Comparison of ENCODE assay signal across 26 mouse cellular contexts in genomic region chr6:100985334-100985937, GRCm38 (mm10).
DNase-seq lines count a peak whose midpoint lies in the region; ATAC-seq and TF ChIP-seq lines count a peak whose summit lies in the region.
"Had no signal": no experiment of that assay in that cellular context is flagged by ENCODE, and none has a peak within 500 bp of the region (broad histone marks: within the 10 kb centered on the region; RNA-seq: fewer than 3 reads in every experiment).

No protein-coding gene starts in this region.

- no peak overlapping the region for H3K9ac ChIP-seq in hindbrain, embryonic 13.5 days
- H3K9ac ChIP-seq in embryonic facial prominence, embryonic 11.5 days (replicated peaks; ENCODE audit: low read length) = no peak overlapping the region; the same call in 1 of the 2 replicates
- no peak overlapping the region for H3K9ac ChIP-seq in embryonic facial prominence, embryonic 13.5 days
- no peak overlapping the region for H3K9ac ChIP-seq in limb, embryonic 14.5 days (ENCODE audit: low read depth, low read length, severe bottlenecking)
- H3K9ac ChIP-seq: forebrain, embryonic 12.5 days; liver, embryonic 14.5 days; lung, embryonic 15.5 days; neural tube, embryonic 13.5 days; stomach, embryonic 15.5 days had no signal

- no peaks in the 10 kb centered on the region for H3K27me3 ChIP-seq in hindbrain, embryonic 10.5 days (ENCODE audit: insufficient read depth, poor library complexity, severe bottlenecking)
- 0 out of 2 replicates have a peak, but pooled peaks cover 2% of the 10 kb centered on the region for H3K27me3 ChIP-seq in hindbrain, embryonic 13.5 days
- no peaks in the 10 kb centered on the region for H3K27me3 ChIP-seq in embryonic facial prominence, embryonic 11.5 days (ENCODE audit: control insufficient read depth, insufficient read depth, low read length)
- H3K27me3 ChIP-seq in embryonic facial prominence, embryonic 13.5 days = no peaks in the 10 kb centered on the region
- no peaks in the 10 kb centered on the region for H3K27me3 ChIP-seq in limb, embryonic 14.5 days (ENCODE audit: control insufficient read depth, insufficient read depth, low read length)
- H3K27me3 ChIP-seq: forebrain, embryonic 12.5 days; lung, embryonic 15.5 days; stomach, embryonic 15.5 days had no signal

- no peak for TF ChIP-seq POLR2A in limb, embryonic 14.5 days (IDR thresholded peaks at IDR 0.05; ENCODE audit: borderline replicate concordance, extremely low read depth, insufficient read depth, insufficient read length)

- 0 out of 2 replicates have a peak overlapping the region, but pooled peaks have one; percentile 5 for H3K27ac ChIP-seq in hindbrain, embryonic 10.5 days
- H3K27ac ChIP-seq in hindbrain, embryonic 13.5 days = no peak overlapping the region
- H3K27ac ChIP-seq in embryonic facial prominence, embryonic 11.5 days (replicated peaks; ENCODE audit: low read depth, low read length) = 0 out of 2 replicates have a peak overlapping the region, but pooled peaks have one; percentile 59
- 0 out of 2 replicates have a peak overlapping the region, but pooled peaks have one; percentile 12 for H3K27ac ChIP-seq in embryonic facial prominence, embryonic 13.5 days
- peak overlapping the region; percentile 27; the same call in 1 of the 2 replicates for H3K27ac ChIP-seq in limb, embryonic 14.5 days (replicated peaks; ENCODE audit: low read depth, low read length)
- H3K27ac ChIP-seq: forebrain, embryonic 12.5 days; left cerebral cortex, adult 2 months; liver, embryonic 14.5 days; lung, embryonic 15.5 days; neural tube, embryonic 13.5 days; stomach, embryonic 15.5 days had no signal

- H3K36me3 ChIP-seq in hindbrain, embryonic 10.5 days = no peaks in the 10 kb centered on the region
- H3K36me3 ChIP-seq in hindbrain, embryonic 13.5 days = no peaks in the 10 kb centered on the region
- no peaks in the 10 kb centered on the region for H3K36me3 ChIP-seq in embryonic facial prominence, embryonic 11.5 days (replicated peaks; ENCODE audit: control insufficient read depth, insufficient read depth, low read depth, low read length)
- H3K36me3 ChIP-seq in embryonic facial prominence, embryonic 13.5 days = no peaks in the 10 kb centered on the region
- no peaks in the 10 kb centered on the region for H3K36me3 ChIP-seq in limb, embryonic 14.5 days (ENCODE audit: control insufficient read depth, insufficient read depth, low read length)
- H3K36me3 ChIP-seq: forebrain, embryonic 12.5 days; lung, embryonic 15.5 days; neural tube, embryonic 13.5 days; stomach, embryonic 15.5 days had no signal

- no peaks in the 10 kb centered on the region for H3K9me3 ChIP-seq in hindbrain, embryonic 10.5 days
- no peaks in the 10 kb centered on the region for H3K9me3 ChIP-seq in hindbrain, embryonic 13.5 days
- H3K9me3 ChIP-seq in embryonic facial prominence, embryonic 11.5 days (replicated peaks; ENCODE audit: control insufficient read depth, low read length) = no peaks in the 10 kb centered on the region
- no peaks in the 10 kb centered on the region for H3K9me3 ChIP-seq in embryonic facial prominence, embryonic 13.5 days
- no peaks in the 10 kb centered on the region for H3K9me3 ChIP-seq in limb, embryonic 14.5 days (ENCODE audit: control insufficient read depth, low read length)
- H3K9me3 ChIP-seq: forebrain, embryonic 12.5 days; lung, embryonic 15.5 days; neural tube, embryonic 13.5 days; stomach, embryonic 15.5 days had no signal

- H3K4me1 ChIP-seq in hindbrain, embryonic 10.5 days (replicated peaks) = no peaks in the 10 kb centered on the region
- H3K4me1 ChIP-seq in hindbrain, embryonic 13.5 days (replicated peaks) = 0 out of 2 replicates have a peak, but pooled peaks cover 3% of the 10 kb centered on the region
- H3K4me1 ChIP-seq in embryonic facial prominence, embryonic 11.5 days (ENCODE audit: control insufficient read depth, insufficient read depth, low read length) = no peaks in the 10 kb centered on the region
- H3K4me1 ChIP-seq in embryonic facial prominence, embryonic 13.5 days = peaks cover 23% of the 10 kb centered on the region
- peaks cover 22% of the 10 kb centered on the region for H3K4me1 ChIP-seq in limb, embryonic 14.5 days (ENCODE audit: control insufficient read depth, insufficient read depth, low read length)
- H3K4me1 ChIP-seq: forebrain, embryonic 12.5 days; neural tube, embryonic 13.5 days had no signal

- no peak for ATAC-seq in hindbrain, embryonic 13.5 days (ENCODE audit: low FRiP score)
- ATAC-seq in embryonic facial prominence, embryonic 11.5 days (replicated peaks; ENCODE audit: insufficient number of reproducible peaks, low FRiP score, low TSS enrichment, low read depth) = no peak
- no peak for ATAC-seq in embryonic facial prominence, embryonic 13.5 days (ENCODE audit: insufficient number of reproducible peaks, insufficient read depth, low FRiP score, low TSS enrichment, low read depth)
- ATAC-seq in limb, embryonic 14.5 days (ENCODE audit: low FRiP score, low read depth) = peak; percentile 50; the same call in 1 of the 2 replicates
- ATAC-seq: hindbrain, embryonic 16.5 days; intestine, embryonic 16.5 days; midbrain, embryonic 16.5 days had no signal

- no peak overlapping the region for H3K4me2 ChIP-seq in hindbrain, embryonic 13.5 days
- no peak overlapping the region for H3K4me2 ChIP-seq in embryonic facial prominence, embryonic 11.5 days (ENCODE audit: low read depth, low read length)
- H3K4me2 ChIP-seq in embryonic facial prominence, embryonic 13.5 days = no peak overlapping the region
- no peak overlapping the region for H3K4me2 ChIP-seq in limb, embryonic 14.5 days (replicated peaks; ENCODE audit: low read depth, low read length, severe bottlenecking)
- H3K4me2 ChIP-seq: forebrain, embryonic 12.5 days; lung, embryonic 15.5 days; neural tube, embryonic 13.5 days; stomach, embryonic 15.5 days had no signal

- WGBS in hindbrain, embryonic 10.5 days = 63% methylated on average over 5 of the region's 5 CpGs
- WGBS in hindbrain, embryonic 13.5 days = 76% methylated on average over 5 of the region's 5 CpGs
- 43% methylated on average over 5 of the region's 5 CpGs for WGBS in embryonic facial prominence, embryonic 11.5 days
- 39% methylated on average over 5 of the region's 5 CpGs for WGBS in embryonic facial prominence, embryonic 13.5 days
- WGBS in limb, embryonic 14.5 days = 33% methylated on average over 5 of the region's 5 CpGs

- no peak for DNase-seq in hindbrain, embryonic 10.5 days (ENCODE audit: low spot score)
- DNase-seq in embryonic facial prominence, embryonic 11.5 days (ENCODE audit: low spot score) = peak; percentile 63
- peak; percentile 13 for DNase-seq in limb, embryonic 14.5 days (ENCODE audit: low spot score)
- no peak for DNase-seq in left cerebral cortex, adult 8-10 months (ENCODE audit: low spot score in 2 of 2)
- DNase-seq in adrenal gland, adult (ENCODE audit: inconsistent age in 2 of 2, low spot score in 1 of 2) = no peak
- DNase-seq: adrenal gland, adult 8-10 months; cerebellum, adult 11-12 months; cerebellum, postnatal 25 days; gastrocnemius, postnatal 10 days; layer of hippocampus, adult 9-11 months; left cerebral cortex, postnatal 4 days; lung, postnatal 4 days; retina, postnatal 1 day; thymus, postnatal 25 days had no signal

- no peak overlapping the region for H3K4me3 ChIP-seq in hindbrain, embryonic 10.5 days
- H3K4me3 ChIP-seq in hindbrain, embryonic 13.5 days = no peak overlapping the region
- H3K4me3 ChIP-seq in embryonic facial prominence, embryonic 11.5 days (ENCODE audit: low read depth, low read length) = no peak overlapping the region
- no peak overlapping the region for H3K4me3 ChIP-seq in embryonic facial prominence, embryonic 13.5 days
- H3K4me3 ChIP-seq in limb, embryonic 14.5 days (replicated peaks; ENCODE audit: low read length) = no peak overlapping the region
- H3K4me3 ChIP-seq: forebrain, embryonic 12.5 days; left cerebral cortex, adult 2 months; lung, embryonic 15.5 days; myocyte; neural tube, embryonic 13.5 days; stomach, embryonic 15.5 days had no signal

Comparison
In these comparisons a context has a peak if more than half of its experiments do, and no peak if none do; other contexts are left out.
1. DNase-seq: peak in embryonic facial prominence, embryonic 11.5 days (single experiment) and limb, embryonic 14.5 days (single experiment); none in hindbrain, embryonic 10.5 days (single experiment), left cerebral cortex, adult 8-10 months (0 of 2) and adrenal gland, adult (0 of 2).